Mouse (Mus musculus): ENCODE measurements around the gene Polr3c. TPM values are rescaled to one million over a fixed set of nuclear protein-coding genes. Genes with fewer than 3 reads are reported as not detected.
A peak's percentile ranks its signal among the peaks of the same experiment; 100 is the strongest.

The Polr3c gene
- polyA plus RNA-seq, 1 experiment, result 42.9 TPM

DNA sequence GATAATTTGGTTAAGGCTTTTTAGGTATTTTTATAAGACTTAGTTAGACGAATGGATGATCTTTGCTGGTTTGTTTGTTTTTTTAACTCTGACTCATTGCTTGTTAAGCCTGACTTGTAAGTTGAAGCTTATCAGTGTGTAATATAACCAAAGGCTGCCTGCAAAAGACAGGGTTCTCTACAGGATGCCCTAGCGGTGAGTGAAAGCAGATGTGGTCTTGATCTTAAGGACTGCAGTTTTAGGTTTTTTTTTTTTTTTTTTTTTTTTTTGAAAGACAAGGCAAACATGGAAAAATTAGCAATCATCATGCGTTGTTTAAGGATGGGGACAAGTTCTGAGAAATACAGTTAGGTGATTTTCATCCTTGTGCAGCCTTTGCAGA lies 2.0 kb upstream of the Polr3c start:
- Histone ChIP-seq H3K4me3 (replicated peaks; ENCODE audit: insufficient read depth, low read depth, low read length) (no peak overlapping the region), H3K27ac (ENCODE audit: insufficient read depth, low read length) (no peak overlapping the region), H3K4me1 (ENCODE audit: control insufficient read depth, insufficient read depth, low read length) (peaks cover 13% of the 10 kb centered on the region; the same call in 1 of the 2 replicates), H3K27me3 (ENCODE audit: control insufficient read depth, insufficient read depth, low read length) (no peaks in the 10 kb centered on the region)
- no peak for TF ChIP-seq POLR2A (IDR thresholded peaks at IDR 0.05; ENCODE audit: borderline replicate concordance, insufficient read depth, low read length)
- TF ChIP-seq CTCF (IDR thresholded peaks at IDR 0.05; ENCODE audit: borderline replicate concordance, insufficient read depth, low read depth, low read length), result no peak
- no peak for DNase-seq
- 76% methylated on average over 3 of the region's 3 CpGs for WGBS

DNA sequence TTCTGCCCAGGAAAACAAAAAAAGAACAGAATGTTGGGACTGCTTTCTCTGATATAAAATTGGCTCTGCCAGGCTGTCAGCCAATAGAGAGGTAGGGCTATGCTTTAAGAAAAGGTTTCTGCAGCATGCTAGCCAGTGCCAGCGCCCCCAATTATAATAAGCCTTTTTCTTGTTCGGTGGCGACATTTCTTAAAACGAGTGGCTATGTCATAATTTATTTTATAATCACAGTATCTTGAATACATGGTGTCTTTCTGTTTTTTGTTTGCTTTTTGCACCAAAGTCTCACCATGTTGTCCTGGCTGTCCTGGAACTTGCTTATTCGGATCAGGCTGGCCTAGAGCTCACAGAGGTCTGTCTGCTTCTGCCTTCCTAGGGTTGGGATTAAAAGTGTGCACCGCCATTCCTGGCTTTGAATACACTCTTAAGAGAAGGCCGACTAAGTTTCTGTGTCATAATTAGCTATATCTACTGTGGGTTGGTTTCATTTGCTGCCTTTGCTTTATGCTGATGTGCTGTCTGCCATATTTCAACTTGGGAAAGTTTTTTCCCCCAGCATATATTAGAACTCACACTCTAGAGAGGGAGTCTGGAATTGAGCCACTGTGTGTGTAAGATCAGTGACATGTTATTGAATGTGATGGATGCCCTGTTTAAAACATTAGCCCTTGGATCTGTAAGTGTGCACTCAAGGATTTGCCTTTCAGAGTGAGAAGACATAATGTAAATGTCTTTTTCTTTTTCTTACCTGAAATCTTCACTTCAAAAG lies 1.4 kb upstream of the Polr3c start:
- 16% methylated on average over 7 of the region's 7 CpGs for WGBS

DNA sequence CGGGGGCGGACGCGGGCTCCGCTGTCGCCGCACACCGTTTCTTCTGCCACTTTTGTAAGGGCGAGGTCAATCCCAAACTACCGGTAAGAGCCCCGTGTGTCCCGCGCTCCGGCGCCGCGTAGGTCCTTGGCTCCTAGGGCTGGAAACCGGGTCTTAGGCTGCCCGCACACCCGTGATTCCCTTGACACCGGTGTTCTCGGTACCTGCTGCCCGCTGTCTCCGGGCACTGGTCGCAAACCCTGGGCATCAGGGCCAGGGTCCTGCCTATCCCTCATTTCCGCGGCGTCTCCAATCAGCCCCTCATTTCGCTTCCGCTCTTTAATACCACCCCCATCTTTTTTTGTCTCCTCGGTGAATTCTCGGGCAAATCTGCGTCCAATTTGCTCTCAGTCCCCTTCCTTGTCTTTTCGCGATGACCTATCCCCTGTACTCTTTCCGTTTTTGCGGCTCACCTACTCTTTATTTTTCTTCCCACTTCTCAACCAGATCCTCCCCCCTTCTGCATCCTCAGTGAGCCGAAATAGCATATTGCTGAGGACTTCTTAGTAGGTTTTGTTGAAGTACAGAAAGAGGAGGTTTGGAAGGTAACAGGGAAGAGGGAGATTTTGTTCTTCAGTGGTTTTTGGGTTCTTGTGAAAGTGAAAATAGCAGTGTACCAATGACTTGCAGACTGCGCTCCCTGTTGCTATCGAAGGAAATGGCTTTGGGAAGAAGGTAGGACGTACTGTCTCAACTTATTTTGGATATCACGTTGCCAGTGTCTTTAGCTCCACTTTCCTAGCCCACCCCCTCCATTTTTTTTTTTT lies 603 bp upstream of the Polr3c start:
- DNase-seq, result no peak
- Histone ChIP-seq H3K4me3 (replicated peaks; ENCODE audit: insufficient read depth, low read depth, low read length) (peak overlapping the region; percentile 81), H3K4me1 (ENCODE audit: control insufficient read depth, insufficient read depth, low read length) (peaks cover 13% of the 10 kb centered on the region; the same call in 1 of the 2 replicates), H3K27ac (ENCODE audit: insufficient read depth, low read length) (peak overlapping the region; percentile 83), H3K27me3 (ENCODE audit: control insufficient read depth, insufficient read depth, low read length) (no peaks in the 10 kb centered on the region)
- WGBS, result under 1% methylated on average over 42 of the region's 42 CpGs
- TF ChIP-seq POLR2A (IDR thresholded peaks at IDR 0.05; ENCODE audit: borderline replicate concordance, insufficient read depth, low read length) (no peak), CTCF (IDR thresholded peaks at IDR 0.05; ENCODE audit: borderline replicate concordance, insufficient read depth, low read depth, low read length) (no peak)

More for the DNA sequence above, 1.4 kb upstream of the Polr3c start:
- no peak for DNase-seq
- Histone ChIP-seq H3K27ac (ENCODE audit: insufficient read depth, low read length) (no peak overlapping the region), H3K4me1 (ENCODE audit: control insufficient read depth, insufficient read depth, low read length) (peaks cover 13% of the 10 kb centered on the region; the same call in 1 of the 2 replicates), H3K4me3 (replicated peaks; ENCODE audit: insufficient read depth, low read depth, low read length) (peak overlapping the region; percentile 81), H3K27me3 (ENCODE audit: control insufficient read depth, insufficient read depth, low read length) (no peaks in the 10 kb centered on the region)
- no peak for TF ChIP-seq CTCF (IDR thresholded peaks at IDR 0.05; ENCODE audit: borderline replicate concordance, insufficient read depth, low read depth, low read length)
- TF ChIP-seq POLR2A (IDR thresholded peaks at IDR 0.05; ENCODE audit: borderline replicate concordance, insufficient read depth, low read length), result no peak

DNA sequence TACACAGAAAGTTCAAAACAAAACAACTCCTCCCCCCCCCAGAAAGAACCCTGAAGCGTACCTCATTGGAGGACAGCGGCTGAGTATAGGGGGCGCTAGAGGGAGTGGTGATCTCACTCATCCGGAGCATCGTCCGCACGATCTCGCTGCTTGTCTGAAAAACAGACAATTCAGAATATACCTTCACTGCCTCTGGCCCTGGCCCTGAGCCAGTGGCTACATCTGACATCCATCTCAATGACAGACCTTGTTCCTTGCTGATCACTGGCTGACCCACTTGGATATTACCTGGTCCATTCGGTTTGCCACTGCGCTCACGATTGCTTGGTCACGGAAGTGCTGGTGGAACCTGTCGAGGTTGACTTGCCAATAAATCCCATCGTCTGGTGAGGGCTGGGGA lies 8.3 kb downstream of the Polr3c start:
- Histone ChIP-seq H3K4me3 (replicated peaks; ENCODE audit: insufficient read depth, low read depth, low read length) (peak overlapping the region; percentile 89), H3K4me1 (ENCODE audit: control insufficient read depth, insufficient read depth, low read length) (peaks cover 3% of the 10 kb centered on the region), H3K27me3 (ENCODE audit: control insufficient read depth, insufficient read depth, low read length) (no peaks in the 10 kb centered on the region), H3K27ac (ENCODE audit: insufficient read depth, low read length) (peak overlapping the region; percentile 70)
- WGBS, result 7% methylated on average over 14 of the region's 14 CpGs
- DNase-seq, result peak; percentile 78 to 83
- TF ChIP-seq CTCF (IDR thresholded peaks at IDR 0.05; ENCODE audit: borderline replicate concordance, insufficient read depth, low read depth, low read length) (peak; percentile 77), POLR2A (IDR thresholded peaks at IDR 0.05; ENCODE audit: borderline replicate concordance, insufficient read depth, low read length) (peak; percentile 59; the same call in 1 of the 2 replicates)

DNA sequence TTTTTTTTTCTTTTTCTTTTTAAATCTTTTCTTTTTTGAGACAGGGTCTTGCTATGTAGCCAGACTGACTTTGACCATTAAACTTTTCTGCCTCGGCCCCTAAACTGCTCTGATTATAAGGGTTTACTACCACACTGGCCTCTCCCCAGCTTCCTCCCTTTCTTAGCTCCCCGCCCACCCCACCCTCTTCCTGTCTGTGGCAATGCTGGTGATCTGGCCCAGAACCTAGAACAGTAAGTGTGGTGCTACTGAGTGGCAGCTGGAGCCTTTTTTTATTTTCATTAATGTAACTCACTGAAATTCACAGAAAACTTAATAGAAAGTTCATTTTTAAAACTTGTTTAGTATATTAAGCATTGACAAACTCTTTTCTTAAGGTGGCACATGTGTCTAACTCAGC lies 11.6 kb downstream of the Polr3c start:
- H3K4me1 ChIP-seq (ENCODE audit: control insufficient read depth, insufficient read depth, low read length), result peaks cover 3% of the 10 kb centered on the region
- no peak overlapping the region for H3K4me3 ChIP-seq (replicated peaks; ENCODE audit: insufficient read depth, low read depth, low read length)
- WGBS, result 94% methylated on average over 2 of the region's 2 CpGs
- H3K27me3 ChIP-seq (ENCODE audit: control insufficient read depth, insufficient read depth, low read length), result no peaks in the 10 kb centered on the region
- no peak overlapping the region for H3K27ac ChIP-seq (ENCODE audit: insufficient read depth, low read length)
- no peak for DNase-seq
- no peak for TF ChIP-seq CTCF (IDR thresholded peaks at IDR 0.05; ENCODE audit: borderline replicate concordance, insufficient read depth, low read depth, low read length)
- no peak for TF ChIP-seq POLR2A (IDR thresholded peaks at IDR 0.05; ENCODE audit: borderline replicate concordance, insufficient read depth, low read length)

DNA sequence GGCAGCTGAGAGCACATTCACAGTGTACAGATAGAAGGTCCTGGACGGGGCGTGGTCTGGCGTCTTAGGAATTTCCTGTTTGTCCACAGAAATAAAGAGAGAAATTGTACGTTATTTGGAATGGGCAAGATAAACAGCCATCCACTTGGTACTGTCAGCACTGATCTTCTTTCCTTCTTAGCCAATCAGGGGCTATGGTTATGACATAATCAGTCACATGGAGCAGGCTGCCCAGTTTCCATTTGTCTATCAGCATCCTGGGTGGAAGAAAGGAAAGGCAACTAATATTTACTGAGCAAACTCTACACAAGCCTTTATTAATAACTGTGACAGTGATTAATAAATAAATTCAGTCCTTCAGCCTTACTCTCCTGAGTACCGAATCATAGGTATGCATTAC lies 13.1 kb downstream of the Polr3c start:
- no peak for TF ChIP-seq CTCF (IDR thresholded peaks at IDR 0.05; ENCODE audit: borderline replicate concordance, insufficient read depth, low read depth, low read length)
- no peak for TF ChIP-seq POLR2A (IDR thresholded peaks at IDR 0.05; ENCODE audit: borderline replicate concordance, insufficient read depth, low read length)
- H3K27ac ChIP-seq (ENCODE audit: insufficient read depth, low read length), result no peak overlapping the region
- no peak for DNase-seq
- no peaks in the 10 kb centered on the region for H3K27me3 ChIP-seq (ENCODE audit: control insufficient read depth, insufficient read depth, low read length)
- H3K4me3 ChIP-seq (replicated peaks; ENCODE audit: insufficient read depth, low read depth, low read length), result no peak overlapping the region
- 96% methylated on average over 5 of the region's 5 CpGs for WGBS
- H3K4me1 ChIP-seq (ENCODE audit: control insufficient read depth, insufficient read depth, low read length), result no peaks in the 10 kb centered on the region

DNA sequence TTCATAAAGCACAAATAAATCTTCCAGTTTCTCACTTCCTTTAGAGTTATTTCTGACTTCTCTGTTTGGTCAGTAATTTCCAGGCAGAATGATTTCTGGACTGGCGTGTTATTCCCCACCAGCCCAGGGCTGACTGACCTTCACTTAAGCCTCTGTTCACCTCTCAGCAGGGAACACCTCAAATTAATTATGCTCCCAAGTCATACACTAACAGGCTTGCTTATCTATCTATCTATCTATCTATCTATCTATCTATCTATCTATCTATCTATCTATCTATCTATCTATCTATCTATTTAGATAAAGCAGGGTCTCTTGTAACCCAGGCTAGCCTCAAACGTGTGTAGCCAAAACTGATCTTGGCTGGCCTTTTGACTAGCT lies 18.8 kb downstream of the Polr3c start:
- no peaks in the 10 kb centered on the region for H3K4me1 ChIP-seq (ENCODE audit: control insufficient read depth, insufficient read depth, low read length)
- TF ChIP-seq POLR2A (IDR thresholded peaks at IDR 0.05; ENCODE audit: borderline replicate concordance, insufficient read depth, low read length) (no peak), CTCF (IDR thresholded peaks at IDR 0.05; ENCODE audit: borderline replicate concordance, insufficient read depth, low read depth, low read length) (no peak)
- DNase-seq, result no peak
- no peak overlapping the region for H3K4me3 ChIP-seq (replicated peaks; ENCODE audit: insufficient read depth, low read depth, low read length)
- H3K27me3 ChIP-seq (ENCODE audit: control insufficient read depth, insufficient read depth, low read length), result no peaks in the 10 kb centered on the region
- 41% methylated on average over 2 of the region's 2 CpGs for WGBS
- H3K27ac ChIP-seq (ENCODE audit: insufficient read depth, low read length), result no peak overlapping the region
